Mouse (Mus musculus): ENCODE results near the gene Prep. TPM values are rescaled to one million over a fixed set of nuclear protein-coding genes. Genes with fewer than 3 reads are reported as not detected.

Gene Prep
- 1 to 10 TPM; 7.3 TPM for total RNA-seq (2023)

DNA sequence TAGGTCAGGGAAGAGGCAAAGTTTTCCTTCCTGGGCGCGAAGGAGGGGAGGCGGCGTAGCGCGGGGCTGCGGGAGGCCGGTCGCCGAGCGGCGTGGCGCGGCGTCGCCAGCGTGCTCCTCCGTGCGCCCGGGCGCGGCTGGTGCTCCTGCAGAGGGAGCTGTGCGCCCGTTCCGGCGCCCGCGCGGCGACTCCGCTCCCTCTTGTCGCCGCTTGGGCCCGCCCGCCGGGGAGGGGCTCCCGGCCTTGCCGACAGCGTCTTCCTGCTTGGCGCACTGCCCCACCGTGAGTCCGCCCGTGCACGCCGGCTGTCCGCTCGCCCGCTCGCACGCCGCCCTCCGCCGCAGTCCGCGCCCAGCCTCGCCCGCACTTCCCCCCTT, at the start of gene Prep:
Gene Prep, plus strand, starts transcription at position 273 of the 378 bp plus-strand sequence.

GRCm38 (mm10) chr10:45177798-45178197, 110.8 kb downstream of the Prep start, which contains the start of gene Popdc3:
Gene Popdc3, plus strand, starts transcription at chr10:45178098.

Other genes starting within 250 kb of the Prep start
- not detected for gene Popdc3, start 110.9 kb downstream of the Prep start, total RNA-seq (2023)

Data from neutrophil, adult 59 days (primary cell).